Mouse (Mus musculus): ENCODE measurements at regions not wholly inside any gene's neighbourhood (a gene's known extent, or its start where the extent isn't known, plus 50 kb on each side); places are given as distances from the start of the nearest gene placed in this dataset.

- ATAC-seq (ENCODE audit: borderline replicate concordance, extremely low read depth, low FRiP score, low TSS enrichment): no peak
- 49% methylated on average over 12 of the region's 12 CpGs for WGBS
- no peak overlapping the region for H3K9ac ChIP-seq
- H3K9me3 ChIP-seq: no peaks in the 10 kb centered on the region
- H3K27me3 ChIP-seq: no peaks in the 10 kb centered on the region
- H3K4me1 ChIP-seq: no peaks in the 10 kb centered on the region
- no peaks in the 10 kb centered on the region for H3K36me3 ChIP-seq
- no peak overlapping the region for H3K4me2 ChIP-seq
- H3K27ac ChIP-seq: no peak overlapping the region
- H3K4me3 ChIP-seq: no peak overlapping the region
These were observed 246.5 kb downstream of the Tle3 start for GRCm38 (mm10) chr9:61618510-61619249.

GRCm38 (mm10) chr9:61617979-61618378 lies 245.8 kb downstream of the Tle3 start:
- Histone ChIP-seq H3K9me3 (no peaks in the 10 kb centered on the region), H3K36me3 (no peaks in the 10 kb centered on the region), H3K4me3 (no peak overlapping the region), H3K9ac (no peak overlapping the region), H3K4me1 (no peaks in the 10 kb centered on the region), H3K27ac (no peak overlapping the region), H3K27me3 (no peaks in the 10 kb centered on the region), H3K4me2 (no peak overlapping the region)
- WGBS: 74% methylated on average over 8 of the region's 8 CpGs
- no peak for ATAC-seq (ENCODE audit: borderline replicate concordance, extremely low read depth, low FRiP score, low TSS enrichment)

GRCm38 (mm10) chr9:61615556-61615955 lies 243.4 kb downstream of the Tle3 start:
- Histone ChIP-seq H3K4me3 (no peak overlapping the region), H3K27me3 (no peaks in the 10 kb centered on the region), H3K4me2 (no peak overlapping the region), H3K36me3 (no peaks in the 10 kb centered on the region), H3K4me1 (no peaks in the 10 kb centered on the region), H3K27ac (no peak overlapping the region), H3K9me3 (no peaks in the 10 kb centered on the region), H3K9ac (no peak overlapping the region)
- no peak for ATAC-seq (ENCODE audit: borderline replicate concordance, extremely low read depth, low FRiP score, low TSS enrichment)
- whole genome bisulfite sequencing: 55% methylated on average over 4 of the region's 4 CpGs

- no peak for ATAC-seq (ENCODE audit: borderline replicate concordance, extremely low read depth, low FRiP score, low TSS enrichment)
- Histone ChIP-seq H3K27me3 (no peaks in the 10 kb centered on the region; the same call in 1 of the 2 replicates), H3K27ac (no peak overlapping the region), H3K36me3 (no peaks in the 10 kb centered on the region), H3K9ac (no peak overlapping the region), H3K4me1 (no peaks in the 10 kb centered on the region), H3K4me2 (no peak overlapping the region), H3K4me3 (no peak overlapping the region), H3K9me3 (no peaks in the 10 kb centered on the region)
- 69% methylated on average over 5 of the region's 5 CpGs for WGBS
These were observed 235.4 kb downstream of the Tle3 start for GRCm38 (mm10) chr9:61607576-61607975.

GRCm38 (mm10) chr9:61602353-61602978 lies 230.3 kb downstream of the Tle3 start:
- no peaks in the 10 kb centered on the region for H3K36me3 ChIP-seq
- H3K4me3 ChIP-seq: no peak overlapping the region
- WGBS: 46% methylated on average over 7 of the region's 7 CpGs
- no peak for ATAC-seq (ENCODE audit: borderline replicate concordance, extremely low read depth, low FRiP score, low TSS enrichment)
- no peak overlapping the region for H3K9ac ChIP-seq
- H3K4me2 ChIP-seq: no peak overlapping the region
- no peaks in the 10 kb centered on the region for H3K27me3 ChIP-seq
- no peaks in the 10 kb centered on the region for H3K9me3 ChIP-seq
- no peak overlapping the region for H3K27ac ChIP-seq
- H3K4me1 ChIP-seq: no peaks in the 10 kb centered on the region; the same call in 1 of the 2 replicates

GRCm38 (mm10) chr9:61601911-61602310 lies 229.7 kb downstream of the Tle3 start:
- no peak overlapping the region for H3K4me3 ChIP-seq
- ATAC-seq (ENCODE audit: borderline replicate concordance, extremely low read depth, low FRiP score, low TSS enrichment): no peak
- no peaks in the 10 kb centered on the region for H3K27me3 ChIP-seq
- H3K36me3 ChIP-seq: no peaks in the 10 kb centered on the region
- no peak overlapping the region for H3K9ac ChIP-seq
- H3K4me2 ChIP-seq: no peak overlapping the region
- H3K4me1 ChIP-seq: peaks cover 5% of the 10 kb centered on the region
- H3K9me3 ChIP-seq: no peaks in the 10 kb centered on the region
- WGBS: 74% methylated on average over 6 of the region's 6 CpGs
- no peak overlapping the region for H3K27ac ChIP-seq

- no peak overlapping the region for H3K4me3 ChIP-seq
- no peaks in the 10 kb centered on the region for H3K9me3 ChIP-seq
- no peak overlapping the region for H3K9ac ChIP-seq
- 21% methylated on average over 7 of the region's 7 CpGs for WGBS
- H3K36me3 ChIP-seq: no peaks in the 10 kb centered on the region
- no peak overlapping the region for H3K27ac ChIP-seq
- H3K27me3 ChIP-seq: no peaks in the 10 kb centered on the region
- H3K4me2 ChIP-seq: no peak overlapping the region
- H3K4me1 ChIP-seq: peaks cover 13% of the 10 kb centered on the region
- ATAC-seq (ENCODE audit: borderline replicate concordance, extremely low read depth, low FRiP score, low TSS enrichment): no peak
These were observed 225.1 kb downstream of the Tle3 start for GRCm38 (mm10) chr9:61597287-61597686.

GRCm38 (mm10) chr9:61596410-61597108 lies 224.4 kb downstream of the Tle3 start:
- H3K4me2 ChIP-seq: no peak overlapping the region; the same call in 1 of the 2 replicates
- 14% methylated on average over 17 of the region's 17 CpGs for WGBS
- no peak overlapping the region for H3K27ac ChIP-seq
- peaks cover 13% of the 10 kb centered on the region for H3K4me1 ChIP-seq
- no peaks in the 10 kb centered on the region for H3K27me3 ChIP-seq
- no peak overlapping the region for H3K4me3 ChIP-seq
- ATAC-seq (ENCODE audit: borderline replicate concordance, extremely low read depth, low FRiP score, low TSS enrichment): no peak
- H3K36me3 ChIP-seq: no peaks in the 10 kb centered on the region
- H3K9ac ChIP-seq: no peak overlapping the region
- no peaks in the 10 kb centered on the region for H3K9me3 ChIP-seq

- WGBS: 69% methylated on average over 9 of the region's 9 CpGs
- Histone ChIP-seq H3K9me3 (no peaks in the 10 kb centered on the region), H3K36me3 (no peaks in the 10 kb centered on the region), H3K4me2 (no peak overlapping the region), H3K27ac (no peak overlapping the region), H3K4me3 (no peak overlapping the region), H3K27me3 (no peaks in the 10 kb centered on the region), H3K4me1 (peaks cover 13% of the 10 kb centered on the region), H3K9ac (no peak overlapping the region)
- no peak for ATAC-seq (ENCODE audit: borderline replicate concordance, extremely low read depth, low FRiP score, low TSS enrichment)
These were observed 223.2 kb downstream of the Tle3 start for GRCm38 (mm10) chr9:61595170-61595967.

GRCm38 (mm10) chr9:61593991-61594390 lies 221.8 kb downstream of the Tle3 start:
- whole genome bisulfite sequencing: 81% methylated on average over 6 of the region's 6 CpGs
- Histone ChIP-seq H3K36me3 (no peaks in the 10 kb centered on the region), H3K9me3 (no peaks in the 10 kb centered on the region), H3K4me2 (no peak overlapping the region), H3K4me3 (no peak overlapping the region), H3K4me1 (peaks cover 13% of the 10 kb centered on the region), H3K9ac (no peak overlapping the region), H3K27me3 (no peaks in the 10 kb centered on the region), H3K27ac (no peak overlapping the region)
- no peak for ATAC-seq (ENCODE audit: borderline replicate concordance, extremely low read depth, low FRiP score, low TSS enrichment)

- H3K9me3 ChIP-seq: no peaks in the 10 kb centered on the region
- ATAC-seq (ENCODE audit: borderline replicate concordance, extremely low read depth, low FRiP score, low TSS enrichment): no peak
- 71% methylated on average over 10 of the region's 10 CpGs for WGBS
- no peaks in the 10 kb centered on the region for H3K27me3 ChIP-seq
- H3K36me3 ChIP-seq: no peaks in the 10 kb centered on the region
- no peak overlapping the region for H3K9ac ChIP-seq
- no peak overlapping the region for H3K27ac ChIP-seq
- no peak overlapping the region for H3K4me2 ChIP-seq
- no peaks in the 10 kb centered on the region for H3K4me1 ChIP-seq
- no peak overlapping the region for H3K4me3 ChIP-seq
These were observed 217.6 kb downstream of the Tle3 start for GRCm38 (mm10) chr9:61589727-61590299.
